In the genomic region with DNA sequence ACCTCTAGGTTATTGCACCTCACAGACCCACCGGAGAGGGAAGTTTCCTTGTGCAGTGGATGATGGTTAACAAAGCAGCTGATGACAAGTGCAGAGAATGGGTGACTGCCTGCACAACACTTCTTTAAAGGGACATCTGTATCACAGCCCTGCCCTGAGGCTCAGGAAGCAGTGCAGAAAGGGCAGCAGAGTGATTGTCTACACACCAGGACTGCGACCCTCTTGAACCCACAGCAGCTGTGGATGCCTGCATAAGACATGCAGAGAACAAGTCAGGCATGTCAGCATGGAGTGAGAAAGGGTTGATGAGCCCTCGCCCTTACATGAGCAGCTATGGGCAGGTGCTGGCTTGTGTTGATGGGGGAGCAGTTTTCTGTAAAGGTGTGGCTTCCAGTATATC, we compare ENCODE assay signal across 24 mouse cellular contexts.
"Had no signal": no experiment of that assay in that cellular context is flagged by ENCODE, and none has a peak within 500 bp of the region (broad histone marks: within the 10 kb centered on the region; RNA-seq: fewer than 3 reads in every experiment).

No protein-coding gene starts in this region.

- H3K4me1 ChIP-seq: limb, embryonic 10.5 days; liver, embryonic 12.5 days; liver, embryonic 15.5 days; lung, embryonic 15.5 days; neural tube, embryonic 12.5 days; neural tube, embryonic 15.5 days had no signal

- H3K27ac ChIP-seq: kidney, postnatal 0 days; layer of hippocampus, adult 2 months; limb, embryonic 10.5 days; limb, embryonic 13.5 days; liver, embryonic 12.5 days; liver, embryonic 15.5 days; lung, embryonic 15.5 days; midbrain, embryonic 10.5 days; neural tube, embryonic 12.5 days; neural tube, embryonic 15.5 days; stomach, postnatal 0 days had no signal

- DNase-seq: kidney, postnatal 25 days; layer of hippocampus, adult 9-11 months; liver; lung, adult 18-20 months; lung, postnatal 10 days; lung, postnatal 36 days; midbrain, embryonic 14.5 days; right cerebral cortex, adult 18-20 months; right cerebral cortex, postnatal 14 days; right cerebral cortex, postnatal 4 days; thymus, adult 2 months; thymus, postnatal 25 days had no signal

- H3K9ac ChIP-seq: limb, embryonic 13.5 days; liver, embryonic 12.5 days; liver, embryonic 15.5 days; lung, embryonic 15.5 days; neural tube, embryonic 12.5 days; neural tube, embryonic 15.5 days had no signal

- H3K36me3 ChIP-seq: limb, embryonic 10.5 days; limb, embryonic 13.5 days; liver, embryonic 12.5 days; liver, embryonic 15.5 days; lung, embryonic 15.5 days; midbrain, embryonic 10.5 days; neural tube, embryonic 12.5 days; neural tube, embryonic 15.5 days had no signal

- H3K9me3 ChIP-seq: limb, embryonic 10.5 days; limb, embryonic 13.5 days; liver, embryonic 12.5 days; liver, embryonic 15.5 days; lung, embryonic 15.5 days; megakaryocyte, embryonic 14.5 days; midbrain, embryonic 10.5 days; neural tube, embryonic 12.5 days; neural tube, embryonic 15.5 days had no signal

- H3K4me3 ChIP-seq: layer of hippocampus, adult 2 months; limb, embryonic 10.5 days; limb, embryonic 13.5 days; liver, embryonic 12.5 days; liver, embryonic 15.5 days; lung, embryonic 15.5 days; megakaryocyte, embryonic 14.5 days; midbrain, embryonic 10.5 days; neural tube, embryonic 12.5 days; neural tube, embryonic 15.5 days had no signal
